Mouse (Mus musculus): ENCODE data around the gene Rpe. TPM values are rescaled to one million over a fixed set of nuclear protein-coding genes. Genes with fewer than 3 reads are reported as not detected.

Gene Rpe
- polyA plus RNA-seq (2015; fragmentation: Nextera tagmentation; extraction: Ambion mirVana): 36.2 and 41.0 TPM in 2 replicates

GRCm38 (mm10) chr1:66700693-66701575, at the start of gene Rpe:
Gene Rpe, plus strand, starts transcription at chr1:66700831.
- 3% methylated on average over 73 of the region's 73 CpGs for WGBS
- peak; percentile 100 for ATAC-seq
- Histone ChIP-seq H3K27ac (peak within 1 kb of the TSS; percentile 78), H3K4me2 (replicated peaks) (peak within 1 kb of the TSS; percentile 71), H3K4me1 (replicated peaks) (peaks cover 30% of the 10 kb centered on the region), H3K27me3 (no peaks in the 10 kb centered on the region), H3K9ac (replicated peaks) (peak within 1 kb of the TSS; percentile 84), H3K4me3 (replicated peaks) (peak within 1 kb of the TSS; percentile 72), H3K36me3 (no peaks in the 10 kb centered on the region), H3K9me3 (no peaks in the 10 kb centered on the region)

- Histone ChIP-seq H3K27me3 (no peaks in the 10 kb centered on the region), H3K27ac (peak overlapping the region; percentile 35; the same call in 1 of the 2 replicates), H3K36me3 (no peaks in the 10 kb centered on the region), H3K9me3 (no peaks in the 10 kb centered on the region), H3K4me2 (replicated peaks) (no peak overlapping the region), H3K4me1 (replicated peaks) (peaks cover 9% of the 10 kb centered on the region), H3K4me3 (replicated peaks) (no peak overlapping the region), H3K9ac (replicated peaks) (no peak overlapping the region)
- WGBS: 35% methylated on average over 4 of the region's 4 CpGs
- peak; percentile 99 for ATAC-seq
These were observed 45.4 kb upstream of the Rpe start for GRCm38 (mm10) chr1:66655119-66655746.

GRCm38 (mm10) chr1:66655747-66656119, 44.9 kb upstream of the Rpe start:
- no peak; the same call in 1 of the 2 replicates for ATAC-seq
- H3K4me3 ChIP-seq (replicated peaks): no peak overlapping the region

GRCm38 (mm10) chr1:66671475-66671874, 29.2 kb upstream of the Rpe start:
- H3K4me3 ChIP-seq (replicated peaks): no peak overlapping the region
- no peaks in the 10 kb centered on the region for H3K36me3 ChIP-seq
- no peak overlapping the region for H3K4me2 ChIP-seq (replicated peaks)
- H3K4me1 ChIP-seq (replicated peaks): no peaks in the 10 kb centered on the region
- no peak overlapping the region for H3K9ac ChIP-seq (replicated peaks)
- H3K27me3 ChIP-seq: no peaks in the 10 kb centered on the region; the same call in 1 of the 2 replicates
- H3K27ac ChIP-seq: no peak overlapping the region
- no peaks in the 10 kb centered on the region for H3K9me3 ChIP-seq
- WGBS: 76% methylated on average over 7 of the region's 7 CpGs
- no peak for ATAC-seq

More at GRCm38 (mm10) chr1:66655747-66656119, 44.9 kb upstream of the Rpe start:
- H3K27ac ChIP-seq: peak overlapping the region; percentile 35; the same call in 1 of the 2 replicates
- H3K4me2 ChIP-seq (replicated peaks): no peak overlapping the region
- H3K9me3 ChIP-seq: no peaks in the 10 kb centered on the region
- no peaks in the 10 kb centered on the region for H3K27me3 ChIP-seq
- peaks cover 9% of the 10 kb centered on the region for H3K4me1 ChIP-seq (replicated peaks)
- H3K36me3 ChIP-seq: no peaks in the 10 kb centered on the region
- H3K9ac ChIP-seq (replicated peaks): no peak overlapping the region

GRCm38 (mm10) chr1:66672812-66673211, 27.8 kb upstream of the Rpe start:
- no peak for ATAC-seq
- Histone ChIP-seq H3K4me3 (replicated peaks) (no peak overlapping the region), H3K27ac (no peak overlapping the region), H3K4me1 (replicated peaks) (no peaks in the 10 kb centered on the region), H3K27me3 (no peaks in the 10 kb centered on the region; the same call in 1 of the 2 replicates), H3K9me3 (no peaks in the 10 kb centered on the region), H3K4me2 (replicated peaks) (no peak overlapping the region), H3K36me3 (no peaks in the 10 kb centered on the region), H3K9ac (replicated peaks) (no peak overlapping the region)
- WGBS: 88% methylated on average over 7 of the region's 7 CpGs

- no peaks in the 10 kb centered on the region; the same call in 1 of the 2 replicates for H3K27me3 ChIP-seq
- WGBS: 66% methylated on average over 14 of the region's 14 CpGs
- 0 out of 2 replicates have a peak, but pooled peaks have one; percentile 9 for ATAC-seq
These were observed 22.7 kb upstream of the Rpe start for GRCm38 (mm10) chr1:66677928-66678327.

GRCm38 (mm10) chr1:66678662-66679061, 22.0 kb upstream of the Rpe start:
- Histone ChIP-seq H3K4me3 (replicated peaks) (no peak overlapping the region), H3K27ac (no peak overlapping the region), H3K9me3 (no peaks in the 10 kb centered on the region), H3K36me3 (no peaks in the 10 kb centered on the region), H3K27me3 (no peaks in the 10 kb centered on the region; the same call in 1 of the 2 replicates), H3K9ac (replicated peaks) (no peak overlapping the region), H3K4me1 (replicated peaks) (no peaks in the 10 kb centered on the region), H3K4me2 (replicated peaks) (no peak overlapping the region)
- no peak for ATAC-seq
- WGBS: 45% methylated on average over 2 of the region's 2 CpGs

More at GRCm38 (mm10) chr1:66677928-66678327, 22.7 kb upstream of the Rpe start:
- no peak overlapping the region for H3K27ac ChIP-seq
- no peaks in the 10 kb centered on the region for H3K4me1 ChIP-seq (replicated peaks)
- no peaks in the 10 kb centered on the region for H3K36me3 ChIP-seq
- H3K4me2 ChIP-seq (replicated peaks): no peak overlapping the region
- H3K9me3 ChIP-seq: no peaks in the 10 kb centered on the region
- no peak overlapping the region for H3K9ac ChIP-seq (replicated peaks)
- H3K4me3 ChIP-seq (replicated peaks): no peak overlapping the region

- no peak overlapping the region for H3K4me2 ChIP-seq (replicated peaks)
- no peak for ATAC-seq
- H3K9me3 ChIP-seq: no peaks in the 10 kb centered on the region
- no peak overlapping the region for H3K27ac ChIP-seq
- H3K27me3 ChIP-seq: no peaks in the 10 kb centered on the region
- no peaks in the 10 kb centered on the region for H3K36me3 ChIP-seq
- WGBS: 91% methylated on average over 5 of the region's 5 CpGs
- H3K4me1 ChIP-seq (replicated peaks): no peaks in the 10 kb centered on the region
- H3K9ac ChIP-seq (replicated peaks): no peak overlapping the region
- H3K4me3 ChIP-seq (replicated peaks): no peak overlapping the region
These were observed 17.7 kb upstream of the Rpe start for GRCm38 (mm10) chr1:66682974-66683373.

- Histone ChIP-seq H3K4me1 (replicated peaks) (peaks cover 6% of the 10 kb centered on the region), H3K4me2 (replicated peaks) (no peak overlapping the region), H3K36me3 (no peaks in the 10 kb centered on the region), H3K27ac (no peak overlapping the region), H3K4me3 (replicated peaks) (no peak overlapping the region), H3K9ac (replicated peaks) (no peak overlapping the region), H3K27me3 (no peaks in the 10 kb centered on the region), H3K9me3 (no peaks in the 10 kb centered on the region)
- 59% methylated on average over 3 of the region's 3 CpGs for WGBS
- no peak for ATAC-seq
These were observed 8.9 kb upstream of the Rpe start for GRCm38 (mm10) chr1:66691772-66692171.

- Histone ChIP-seq H3K4me1 (replicated peaks) (peaks cover 6% of the 10 kb centered on the region), H3K27ac (no peak overlapping the region), H3K9ac (replicated peaks) (no peak overlapping the region), H3K9me3 (no peaks in the 10 kb centered on the region), H3K4me3 (replicated peaks) (no peak overlapping the region), H3K27me3 (no peaks in the 10 kb centered on the region), H3K4me2 (replicated peaks) (no peak overlapping the region), H3K36me3 (no peaks in the 10 kb centered on the region)
- WGBS: 81% methylated on average over 1 of the region's 1 CpGs
- ATAC-seq: peak; percentile 43; the same call in 1 of the 2 replicates
These were observed 8.3 kb upstream of the Rpe start for GRCm38 (mm10) chr1:66692308-66692707.

- WGBS: 67% methylated on average over 8 of the region's 8 CpGs
- Histone ChIP-seq H3K36me3 (no peaks in the 10 kb centered on the region), H3K4me2 (replicated peaks) (no peak overlapping the region), H3K4me1 (replicated peaks) (peaks cover 6% of the 10 kb centered on the region), H3K9ac (replicated peaks) (no peak overlapping the region), H3K27me3 (no peaks in the 10 kb centered on the region), H3K4me3 (replicated peaks) (no peak overlapping the region), H3K9me3 (no peaks in the 10 kb centered on the region), H3K27ac (no peak overlapping the region)
- peak; percentile 53; the same call in 1 of the 2 replicates for ATAC-seq
These were observed 7.7 kb upstream of the Rpe start for GRCm38 (mm10) chr1:66692780-66693392.

GRCm38 (mm10) chr1:66694266-66694665, 6.4 kb upstream of the Rpe start:
- no peaks in the 10 kb centered on the region for H3K27me3 ChIP-seq
- no peak overlapping the region for H3K4me2 ChIP-seq (replicated peaks)
- no peak overlapping the region for H3K27ac ChIP-seq
- peaks cover 6% of the 10 kb centered on the region for H3K4me1 ChIP-seq (replicated peaks)
- H3K4me3 ChIP-seq (replicated peaks): no peak overlapping the region
- H3K9me3 ChIP-seq: no peaks in the 10 kb centered on the region
- 81% methylated on average over 5 of the region's 5 CpGs for WGBS
- ATAC-seq: no peak
- H3K9ac ChIP-seq (replicated peaks): no peak overlapping the region
- no peaks in the 10 kb centered on the region for H3K36me3 ChIP-seq
